Mouse (Mus musculus) spleen, adult 2 months (tissue): Measurements from ENCODE around the gene Pid1.

ENCODE experiments used
- CTCF ChIP-seq: fragments of 200-500 bp; IDR thresholded peaks from 2 replicates; pipeline ENCODE4 v1.5.1; 2011; ENCODE audit warnings: mild to moderate bottlenecking, inconsistent platforms; ENCODE audit not compliant: insufficient read depth, insufficient read length, insufficient replicate concordance; ENCODE audit errors: extremely low read depth
- POLR2A ChIP-seq: fragments of 200-500 bp; IDR thresholded peaks from 2 replicates; pipeline ENCODE4 v1.6.1; 2011; ENCODE audit warnings: low read depth, low read length, inconsistent platforms

GRCm38 (mm10) chr1:84402154-84402553, 38.2 kb upstream of the Pid1 start:
- TF ChIP-seq CTCF, result no peak
- no peak for TF ChIP-seq POLR2A
